Comparison of ENCODE assay signal across 8 mouse cellular contexts in the genomic region with DNA sequence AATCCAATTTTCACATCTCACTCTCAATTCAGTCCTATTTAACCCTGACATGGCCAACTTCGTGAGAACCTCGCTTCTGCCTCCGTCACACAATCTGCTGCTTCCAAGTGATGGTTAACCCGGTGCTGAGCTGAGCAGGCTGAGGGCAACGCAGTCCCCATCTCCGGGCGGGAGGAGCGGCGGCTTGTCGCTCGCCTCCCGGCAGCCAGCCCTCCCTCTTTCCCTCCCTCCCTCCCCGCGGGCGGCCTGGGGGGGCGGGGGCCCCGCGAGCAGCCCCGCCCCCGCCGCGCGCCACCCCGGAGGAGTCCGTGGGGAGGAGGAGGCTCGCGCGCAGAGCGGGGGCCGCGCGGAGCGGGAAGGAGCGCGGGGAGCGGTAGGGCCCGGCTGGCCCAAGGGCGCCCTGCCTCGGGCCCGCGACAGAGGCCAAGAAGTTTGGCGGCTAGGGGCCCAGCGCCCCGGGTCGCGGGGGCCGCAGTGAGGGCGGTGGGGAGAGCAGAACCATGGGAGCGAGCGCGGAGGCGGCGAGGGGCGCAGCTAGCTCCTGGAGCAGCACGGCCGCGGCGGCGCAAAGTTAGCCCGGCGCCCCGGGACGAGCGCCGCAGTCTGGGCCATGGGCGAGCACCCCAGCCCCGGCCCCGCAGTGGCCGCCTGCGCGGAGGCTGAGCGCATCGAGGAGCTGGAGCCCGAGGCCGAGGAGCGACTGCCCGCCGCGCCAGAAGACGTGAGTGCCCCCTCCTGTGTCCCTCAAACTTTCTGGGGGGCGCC. TPM values are rescaled to one million over a fixed set of nuclear protein-coding genes. Genes with fewer than 3 reads are reported as not detected.
DNase-seq lines count a peak whose midpoint lies in the region; ATAC-seq and TF ChIP-seq lines count a peak whose summit lies in the region.

TSS of gene Rhbdl3 (plus strand) at position 362 of the 765 bp plus-strand sequence.

- H3ac ChIP-seq in C2C12 (ENCODE audit: control insufficient read depth, insufficient read length, low read depth): peak within 1 kb of the TSS; percentile 57

- intact Hi-C loops in heart, postnatal 10 days (cut with DNase I): no loop called here

- H3K79me2 ChIP-seq in C2C12 (ENCODE audit: control insufficient read depth, insufficient read depth): no peaks in the 10 kb centered on the region

- peak within 1 kb of the TSS; percentile 75 for H3K9ac ChIP-seq in forebrain, embryonic 11.5 days (ENCODE audit: low read length)
- H3K9ac ChIP-seq in liver, embryonic 16.5 days (ENCODE audit: low read depth, low read length): no peak within 1 kb of the TSS

- TF ChIP-seq CTCF in C2C12 (IDR thresholded peaks at IDR 0.05; ENCODE audit: control insufficient read depth, insufficient read depth, insufficient read length): no peak
- TF ChIP-seq CTCF in olfactory bulb, adult 2 months (IDR thresholded peaks at IDR 0.05; ENCODE audit: insufficient read depth, low read depth, low read length): no peak

- under 1% methylated on average over 74 of the region's 81 CpGs for WGBS in forebrain, embryonic 11.5 days
- WGBS in liver, embryonic 16.5 days (ENCODE audit: insufficient replicate concordance): under 1% methylated on average over 73 of the region's 81 CpGs
- under 1% methylated on average over 68 of the region's 81 CpGs for WGBS in olfactory bulb, adult 2 months

- peak; percentile 61 for ATAC-seq in forebrain, embryonic 11.5 days (replicated peaks; ENCODE audit: low FRiP score)
- peak; percentile 21; the same call in 1 of the 2 replicates for ATAC-seq in liver, embryonic 16.5 days (ENCODE audit: low read depth)

- peak within 1 kb of the TSS; percentile 21 for H3K4me3 ChIP-seq in C2C12 (ENCODE audit: insufficient read depth, poor library complexity, severe bottlenecking)
- peak within 1 kb of the TSS; percentile 70 for H3K4me3 ChIP-seq in forebrain, embryonic 11.5 days (ENCODE audit: low read depth, low read length)
- peak within 1 kb of the TSS; percentile 56 for H3K4me3 ChIP-seq in liver, embryonic 16.5 days (ENCODE audit: low read depth, low read length)
- H3K4me3 ChIP-seq in olfactory bulb, adult 2 months (ENCODE audit: insufficient read depth, low read depth, low read length): peak within 1 kb of the TSS; percentile 79

- H3K27ac ChIP-seq in forebrain, embryonic 11.5 days (ENCODE audit: low read depth, low read length): peak within 1 kb of the TSS; percentile 25
- H3K27ac ChIP-seq in liver, embryonic 16.5 days (ENCODE audit: low read length): no peak within 1 kb of the TSS
- 0 out of 2 replicates have a peak within 1 kb of the TSS, but pooled peaks have one; percentile 21 for H3K27ac ChIP-seq in olfactory bulb, adult 2 months (ENCODE audit: insufficient read depth, low read depth, low read length)

- H3K27me3 ChIP-seq in C2C12 (ENCODE audit: control insufficient read depth, insufficient read depth, insufficient read length): peaks cover 28% of the 10 kb centered on the region
- H3K27me3 ChIP-seq in forebrain, embryonic 11.5 days (ENCODE audit: control insufficient read depth, insufficient read depth, low read length): peaks cover 13% of the 10 kb centered on the region; the same call in 1 of the 2 replicates
- peaks cover 64% of the 10 kb centered on the region for H3K27me3 ChIP-seq in liver, embryonic 16.5 days (ENCODE audit: control insufficient read depth, insufficient read depth, low read depth, low read length)

- peak within 1 kb of the TSS; percentile 96 for H3K4me2 ChIP-seq in forebrain, embryonic 11.5 days (ENCODE audit: low read depth, low read length, severe bottlenecking)
- peak within 1 kb of the TSS; percentile 70 for H3K4me2 ChIP-seq in liver, embryonic 16.5 days (ENCODE audit: low read depth, low read length)

- H3K79me3 ChIP-seq in C2C12 (ENCODE audit: low read depth): no peaks in the 10 kb centered on the region

- no peaks in the 10 kb centered on the region for H3K36me3 ChIP-seq in C2C12 (ENCODE audit: control insufficient read depth, insufficient read depth)
- H3K36me3 ChIP-seq in forebrain, embryonic 11.5 days (ENCODE audit: control insufficient read depth, insufficient read depth, low read length): no peaks in the 10 kb centered on the region
- no peaks in the 10 kb centered on the region for H3K36me3 ChIP-seq in liver, embryonic 16.5 days (ENCODE audit: control insufficient read depth, insufficient read depth)

- H3K9me3 ChIP-seq in forebrain, embryonic 11.5 days (ENCODE audit: control insufficient read depth, low read length): no peaks in the 10 kb centered on the region
- H3K9me3 ChIP-seq in liver, embryonic 16.5 days (replicated peaks; ENCODE audit: control insufficient read depth, low read length): no peaks in the 10 kb centered on the region

- peak; percentile 47; the same call in 1 of the 2 replicates for TF ChIP-seq POLR2A in olfactory bulb, adult 2 months (IDR thresholded peaks at IDR 0.05; ENCODE audit: insufficient read depth, low read depth, low read length)

- DNase-seq in adrenal gland, postnatal 10 days: peak; percentile 66
- DNase-seq in forebrain, embryonic 11.5 days (ENCODE audit: low spot score): peak; percentile 76
- peak; percentile 62 to 66 for DNase-seq in heart, postnatal 10 days
- peak; percentile 28 to 71 for DNase-seq in kidney, postnatal 36 days
- DNase-seq in thymus, postnatal 14 days: peak; percentile 66

- peaks cover 4% of the 10 kb centered on the region; the same call in 1 of the 2 replicates for H3K4me1 ChIP-seq in forebrain, embryonic 11.5 days (replicated peaks; ENCODE audit: control insufficient read depth, insufficient read depth, low read length)
- H3K4me1 ChIP-seq in liver, embryonic 16.5 days (ENCODE audit: control insufficient read depth, low read depth, low read length): peaks cover 3% of the 10 kb centered on the region
- peaks cover 10% of the 10 kb centered on the region for H3K4me1 ChIP-seq in olfactory bulb, adult 2 months (ENCODE audit: control insufficient read depth, insufficient read depth, low read length)

TF ChIP-seq in C2C12, 6 proteins besides CTCF, POLR2A, EP300 and RAD21:
- TF ChIP-seq CEBPB (IDR thresholded peaks at IDR 0.05; ENCODE audit: low read depth) (no peak), MYOG (IDR thresholded peaks at IDR 0.05; ENCODE audit: control insufficient read depth, extremely low read depth, insufficient read length) (no peak), MAX (IDR thresholded peaks at IDR 0.05) (no peak), FOSL1 (IDR thresholded peaks at IDR 0.05; ENCODE audit: insufficient read depth, low read length, poor library complexity, severe bottlenecking) (no peak), USF1 (IDR thresholded peaks at IDR 0.05; ENCODE audit: low read depth) (no peak), MYOD1 (IDR thresholded peaks at IDR 0.05; ENCODE audit: control insufficient read depth, insufficient read length, low read depth) (no peak)

RNA-seq across cellular contexts. Expression of gene Rhbdl3, which starts in this region (rescaled TPM):
- 0.22 TPM for polyA plus RNA-seq in C2C12 (2012; fragmentation: generic; extraction: Trizol)
- 1 to 10 TPM; 3.0 to 3.9 TPM for total RNA-seq in adrenal gland, postnatal 10 days (2021)
- polyA plus RNA-seq in forebrain, embryonic 11.5 days (2014; fragmentation: Nextera tagmentation; extraction: Ambion mirVana): 9.0 and 10.8 TPM in 2 replicates
- 1 to 10 TPM; 2.3 to 2.5 TPM for total RNA-seq in heart, postnatal 10 days (2021)
- polyA plus RNA-seq in liver, embryonic 16.5 days (2015; fragmentation: Nextera tagmentation; extraction: Ambion mirVana): 0.02 and 0.04 TPM in 2 replicates
- polyA plus RNA-seq in olfactory bulb, adult 2 months (2012; ENCODE audit: insufficient read depth, insufficient read length, low replicate concordance, missing spikeins): not detected in 2 replicates

Comparison
In these comparisons a context has a peak if more than half of its experiments do, and no peak if none do; other contexts are left out.
1. Peak in ATAC-seq, H3K4me3 ChIP-seq and H3K4me2 ChIP-seq in liver, embryonic 16.5 days; RNA of the gene not detected or under 1 TPM.
2. H3K4me3 ChIP-seq: peak in every context shown above with its lines; median percentile 79 in olfactory bulb, adult 2 months; 70 in forebrain, embryonic 11.5 days; 56 in liver, embryonic 16.5 days; 21 in C2C12.